Mouse (Mus musculus) gastrocnemius, postnatal 4 days (tissue): ENCODE results near the gene Cask. TPM values are rescaled to one million over a fixed set of nuclear protein-coding genes. Genes with fewer than 3 reads are reported as not detected.

Experiments
- DNase-seq, 2 experiments: peaks; one replicate each; pipeline ENCODE4 v3.0.0; 2021 to 2022; ENCODE audit warnings: low spot score in 2 of 2, mixed read lengths in 2 of 2
- microRNA-seq: library from miRNA; unstranded; fragments of <30 nt; microRNA quantifications from one replicate; pipeline ENCODE4 v1.2.0, GENCODE M21; 2021
- total RNA-seq, 2 experiments: library from RNA; stranded (reverse); gene quantifications; 2 replicates each; pipeline ENCODE4 v1.2.3; 2021

Cask gene
- total RNA-seq, 2 experiments from 2014 or later = 35.7 to 46.0 TPM

GRCm38 (mm10) chrX:13471925-13472324 lies 379.2 kb downstream of the Cask start:
- no peak for DNase-seq

GRCm38 (mm10) chrX:13469160-13470116 lies 381.7 kb downstream of the Cask start:
- peak in 1 of 2 experiments; percentile 21 for DNase-seq

- no peak for DNase-seq
Measured at GRCm38 (mm10) chrX:13467121-13467571, 384.0 kb downstream of the Cask start.

Small RNA genes lying within 50 kb of the gene (microRNA-seq; reads per million reads assigned to microRNA genes)
- not detected for gene Gm25246

Other genes with a start within 250 kb of the Cask start
- 1 to 10 TPM; 2.9 to 4.4 TPM for gene Gpr34, start 219.3 kb downstream of the Cask start, total RNA-seq
- not detected for gene Gpr82, start 190.0 kb downstream of the Cask start, total RNA-seq